ENCODE assay signal across 8 mouse cellular contexts in genomic region chr5:122548671-122549070, GRCm38 (mm10). TPM values are rescaled to one million over a fixed set of nuclear protein-coding genes. Genes with fewer than 3 reads are reported as not detected.
A peak's percentile ranks its signal among the peaks of the same experiment; 100 is the strongest.
DNase-seq lines count a peak whose midpoint lies in the region; ATAC-seq and TF ChIP-seq lines count a peak whose summit lies in the region.

No protein-coding gene starts in this region.

- no peak for TF ChIP-seq POLR2A in brain, embryonic 14.5 days (IDR thresholded peaks at IDR 0.05; ENCODE audit: borderline replicate concordance, extremely low read depth, insufficient read depth, insufficient read length, poor library complexity, severe bottlenecking)

- ATAC-seq in monocyte, adult 5-6 weeks (replicated peaks; ENCODE audit: insufficient number of reproducible peaks, low FRiP score, low TSS enrichment, poor library complexity, severe bottlenecking) = peak; percentile 54
- no peak for ATAC-seq in megakaryocyte-erythroid progenitor cell, adult 5-6 weeks (replicated peaks; ENCODE audit: low FRiP score, low TSS enrichment, poor library complexity, severe bottlenecking)

- no peak for TF ChIP-seq CTCF in brain, embryonic 14.5 days (IDR thresholded peaks at IDR 0.05; ENCODE audit: borderline replicate concordance, extremely low read depth, insufficient read depth, insufficient read length)

- peak; percentile 27 for DNase-seq in adrenal gland, postnatal 10 days
- DNase-seq in adrenal gland, adult 18-20 months (ENCODE audit: low spot score in 2 of 2) = no peak
- DNase-seq in brain, embryonic 14.5 days (ENCODE audit: low read depth) = peak; percentile 19
- DNase-seq in kidney, adult 9 months = peak; percentile 77
- no peak for DNase-seq in right cerebral cortex, adult 18-20 months
- no peak for DNase-seq in cerebellum, postnatal 14 days

RNA-seq across cellular contexts. Expression of gene Atp2a2, which starts 46.6 kb away (rescaled TPM):
- total RNA-seq in adrenal gland, postnatal 10 days (2021) = 100 to 1,000 TPM; 202 to 226 TPM
- total RNA-seq in adrenal gland, adult 18-20 months (2021) = 100 to 1,000 TPM; 198 to 199 TPM
- polyA plus RNA-seq in brain, embryonic 14.5 days (2012; rRNA removed) = 102 and 136 TPM in 2 replicates
- 84.0 to 111 TPM (median 86.3 TPM) in 3 replicates for total RNA-seq in monocyte, adult 5-6 weeks (2017)
- total RNA-seq in megakaryocyte-erythroid progenitor cell, adult 5-6 weeks (2014; fragmentation: Nextera tagmentation) = 72.8 and 80.7 TPM in 2 replicates
- total RNA-seq in megakaryocyte-erythroid progenitor cell, adult 5-6 weeks (2017) = 100 and 106 TPM in 2 replicates

Comparison
In these comparisons a context has a peak if more than half of its experiments do, and no peak if none do; other contexts are left out.
1. DNase-seq: peak in adrenal gland, postnatal 10 days (single experiment), brain, embryonic 14.5 days (single experiment) and kidney, adult 9 months (single experiment); none in adrenal gland, adult 18-20 months (0 of 2), right cerebral cortex, adult 18-20 months (single experiment) and cerebellum, postnatal 14 days (0 of 2).